Mouse (Mus musculus) stomach, postnatal 0 days (tissue): ENCODE data around the gene Pcgf1. TPM values are rescaled to one million over a fixed set of nuclear protein-coding genes. Genes with fewer than 3 reads are reported as not detected.

Source experiments
- ATAC-seq: fragments of 200-750 bp; cut with Nextera tagmentation; 2 replicates; pipeline ENCODE4 v1.8.0; 2017; ENCODE audit not compliant: low FRiP score, low TSS enrichment
- DNase-seq: peaks from one replicate; pipeline ENCODE4 v3.0.0-alpha.2; 2016; ENCODE audit warnings: low spot score
- H3K27ac ChIP-seq: fragments of 300-500 bp; sonication (generic); replicated peaks from 2 replicates; pipeline ENCODE4 v1.5.1; 2014; ENCODE audit warnings: mild to moderate bottlenecking, control low read depth
- H3K27me3 ChIP-seq: fragments of 300-500 bp; sonication (generic); 2 replicates; pipeline ENCODE4 v1.6.1; 2014; ENCODE audit warnings: low read length; ENCODE audit not compliant: control insufficient read depth, insufficient read depth
- H3K36me3 ChIP-seq: fragments of 300-500 bp; sonication (generic); 2 replicates; pipeline ENCODE4 v1.6.1; 2014; ENCODE audit warnings: low read length, mixed read lengths; ENCODE audit not compliant: control insufficient read depth, insufficient read depth
- H3K4me1 ChIP-seq: fragments of 300-500 bp; sonication (generic); replicated peaks from 2 replicates; pipeline ENCODE4 v1.6.1; 2014; ENCODE audit warnings: antibody characterized with exemption; ENCODE audit not compliant: control insufficient read depth, insufficient read depth
- H3K4me2 ChIP-seq: fragments of 300-500 bp; sonication (generic); replicated peaks from 2 replicates; pipeline ENCODE4 v1.6.1; 2014; ENCODE audit warnings: low read depth, mild to moderate bottlenecking, control low read depth, moderate library complexity
- H3K4me3 ChIP-seq: fragments of 300-500 bp; sonication (generic); 2 replicates; pipeline ENCODE4 v1.5.1; 2014; ENCODE audit warnings: low read depth, low read length, control low read depth
- H3K9ac ChIP-seq: fragments of 300-500 bp; sonication (generic); 2 replicates; pipeline ENCODE4 v1.6.1; 2014; ENCODE audit warnings: mild to moderate bottlenecking, low read length, control low read depth, mixed read lengths
- H3K9me3 ChIP-seq: fragments of 300-500 bp; sonication (generic); 2 replicates; pipeline ENCODE4 v1.6.1; 2016; ENCODE audit warnings: low read length; ENCODE audit not compliant: control insufficient read depth
- CTCF ChIP-seq: IDR thresholded peaks from 2 replicates; pipeline ENCODE4 v1.5.1; 2016; ENCODE audit warnings: antibody characterized with exemption, low read depth, mild to moderate bottlenecking, moderate library complexity
- EP300 ChIP-seq: optimal IDR thresholded peaks from 2 replicates; pipeline ENCODE3; 2016; ENCODE audit warnings: antibody characterized with exemption
- WGBS: fragments of 180-500 bp; shearing (Covaris S2); extraction: QIAGEN DNeasy Blood & Tissue Kit; methylation state at CpG from one replicate; pipeline ENCODE4 v1.1.7; 2014; 5-methylcytosine and 5-hydroxymethylcytosine counted together
- polyA plus RNA-seq: library from polyadenylated mRNA; unstranded; fragments of >200 nt; fragmentation: Nextera tagmentation; extraction: Ambion mirVana; gene quantifications from 2 replicates; pipeline ENCODE4 v1.2.1, GENCODE M21; 2015

The Pcgf1 gene
- polyA plus RNA-seq = 13.1 and 14.0 TPM in 2 replicates

DNA sequence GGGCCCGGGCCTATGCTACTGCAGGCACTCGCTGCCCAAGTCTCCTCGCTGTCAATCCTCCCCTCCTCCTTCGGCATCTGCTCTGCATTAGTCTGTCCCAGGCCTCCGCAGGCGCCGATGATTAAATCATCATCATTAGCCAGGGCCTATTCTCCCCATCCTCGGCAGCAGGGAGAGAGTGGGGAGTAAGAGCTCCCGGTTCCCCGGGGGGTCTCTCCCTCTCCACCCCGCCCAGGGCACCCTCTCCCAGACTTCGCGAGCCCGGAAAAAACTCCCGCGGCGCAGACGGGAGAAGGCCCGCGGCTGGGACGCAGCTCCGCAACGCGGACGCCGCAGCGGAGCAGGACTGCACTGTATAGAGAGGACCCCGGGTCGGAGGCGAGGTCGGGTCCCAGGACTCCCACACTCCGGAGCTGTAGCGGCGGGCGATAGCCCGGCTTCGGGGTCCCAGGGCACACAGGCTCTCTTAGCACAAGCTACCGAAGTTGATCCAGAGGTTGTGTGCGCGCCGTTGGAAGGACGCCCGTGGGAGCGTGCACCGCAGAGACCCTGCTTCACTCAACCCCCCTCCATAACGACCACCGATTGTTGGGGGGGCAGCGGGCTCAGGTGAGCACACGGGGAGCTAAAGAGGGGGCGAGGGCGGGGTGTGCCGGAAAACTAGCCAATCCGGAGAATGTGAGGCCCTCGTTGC lies at the start of gene Pcgf1:
Gene Pcgf1, plus strand, starts transcription at position 240 of the 694 bp plus-strand sequence.
- under 1% methylated on average over 54 of the region's 54 CpGs for WGBS
- Histone ChIP-seq H3K9me3 (no peaks in the 10 kb centered on the region), H3K27me3 (peaks cover 6% of the 10 kb centered on the region; the same call in 1 of the 2 replicates), H3K9ac (peak within 1 kb of the TSS; percentile 79), H3K27ac (peak within 1 kb of the TSS; percentile 83; the same call in 1 of the 2 replicates), H3K36me3 (0 out of 2 replicates have a peak, but pooled peaks cover 3% of the 10 kb centered on the region), H3K4me3 (peak within 1 kb of the TSS; percentile 77), H3K4me1 (no peaks in the 10 kb centered on the region), H3K4me2 (peak within 1 kb of the TSS; percentile 98)
- TF ChIP-seq EP300 (no peak), CTCF (no peak)
- DNase-seq = peak; percentile 58
- peak; percentile 51 for ATAC-seq

DNA sequence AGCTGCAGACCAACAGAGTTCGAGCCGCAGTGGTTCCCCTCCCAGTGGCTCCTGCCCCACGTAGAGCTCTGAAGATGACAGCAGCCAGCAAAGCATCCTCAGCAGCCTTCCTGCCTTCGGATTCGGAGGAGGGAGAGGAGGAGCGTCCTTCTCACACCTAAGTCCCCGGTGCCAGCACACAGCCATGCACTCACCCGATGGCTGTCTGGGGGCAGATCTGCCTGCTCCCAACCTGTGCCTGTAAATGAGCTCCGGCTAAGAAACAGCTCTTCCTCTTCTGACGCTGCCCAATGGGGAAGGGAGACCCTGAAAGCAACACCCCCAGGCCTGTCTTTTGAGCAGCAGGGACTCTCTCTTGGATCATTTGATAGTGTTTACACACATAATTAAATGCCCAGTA lies 47.9 kb upstream of the Pcgf1 start:
- no peak for DNase-seq
- no peak overlapping the region for H3K27ac ChIP-seq
- ATAC-seq = no peak
- no peak overlapping the region for H3K4me2 ChIP-seq
- no peak for TF ChIP-seq EP300
- TF ChIP-seq CTCF = no peak
- no peaks in the 10 kb centered on the region for H3K36me3 ChIP-seq
- H3K9me3 ChIP-seq = no peaks in the 10 kb centered on the region
- H3K4me1 ChIP-seq = no peaks in the 10 kb centered on the region
- H3K4me3 ChIP-seq = no peak overlapping the region
- 52% methylated on average over 10 of the region's 10 CpGs for WGBS
- H3K27me3 ChIP-seq = no peaks in the 10 kb centered on the region
- H3K9ac ChIP-seq = no peak overlapping the region

DNA sequence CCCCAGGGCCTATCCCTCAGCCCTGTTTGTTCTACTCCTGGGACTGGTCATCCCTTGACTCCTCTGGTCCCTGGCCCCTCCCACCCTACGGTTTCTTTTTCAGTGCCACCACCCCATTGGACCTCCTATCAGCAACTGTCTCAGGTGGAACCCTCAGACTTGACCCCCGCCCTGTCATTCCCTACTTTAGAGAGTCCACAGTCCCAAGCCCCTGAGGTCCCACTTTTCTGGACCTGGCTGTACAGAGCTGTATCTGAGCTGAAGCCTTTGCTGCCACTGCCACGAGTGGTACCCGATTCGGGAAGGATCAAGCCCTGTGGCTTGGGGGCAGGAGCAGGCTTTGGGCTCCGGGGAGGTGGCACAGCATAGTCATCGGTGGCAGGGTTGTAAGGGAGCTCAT lies 46.6 kb upstream of the Pcgf1 start:
- TF ChIP-seq EP300 (no peak), CTCF (no peak)
- 83% methylated on average over 7 of the region's 7 CpGs for WGBS
- no peak for DNase-seq

DNA sequence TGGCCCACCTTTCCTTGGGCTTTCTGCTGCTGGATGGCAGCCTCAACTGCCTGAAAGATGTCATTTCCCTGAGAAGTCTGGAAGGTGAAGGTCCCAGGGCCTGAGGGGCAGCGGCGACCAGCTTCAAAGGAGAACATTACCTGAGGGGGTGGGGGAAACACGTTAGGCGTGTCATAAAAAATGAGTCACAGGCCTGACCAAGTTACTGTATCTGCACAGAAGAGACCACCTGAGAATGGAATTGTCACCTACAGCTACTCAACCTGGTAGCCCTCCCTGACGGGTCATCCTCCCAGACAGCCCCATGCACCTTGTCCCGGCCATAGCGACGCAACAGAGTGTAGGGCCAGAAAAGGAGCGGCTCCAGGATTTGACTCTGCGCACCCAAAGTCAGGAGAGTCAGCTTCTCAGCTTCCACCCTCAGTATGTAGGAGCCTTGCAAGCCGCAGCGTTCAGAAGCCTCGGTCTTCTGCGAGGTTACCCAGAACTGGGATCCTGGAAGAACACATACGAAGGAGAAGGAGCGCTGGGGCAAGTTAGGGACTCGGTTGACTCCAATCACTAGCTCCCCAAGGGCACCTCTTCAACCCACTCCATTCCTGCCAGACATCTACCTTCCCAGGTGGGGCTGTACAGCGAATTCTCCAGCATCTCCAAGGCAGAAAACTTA lies 45.6 kb upstream of the Pcgf1 start:
- no peaks in the 10 kb centered on the region for H3K9me3 ChIP-seq
- H3K27ac ChIP-seq = no peak overlapping the region
- no peak for ATAC-seq
- TF ChIP-seq EP300 (no peak), CTCF (no peak)
- H3K4me3 ChIP-seq = peak overlapping the region; percentile 65
- peak overlapping the region; percentile 68 for H3K9ac ChIP-seq
- no peaks in the 10 kb centered on the region for H3K36me3 ChIP-seq
- no peak for DNase-seq
- WGBS = 53% methylated on average over 18 of the region's 18 CpGs
- no peaks in the 10 kb centered on the region for H3K4me1 ChIP-seq
- H3K4me2 ChIP-seq = peak overlapping the region; percentile 80
- H3K27me3 ChIP-seq = no peaks in the 10 kb centered on the region

More for the DNA sequence above, 46.6 kb upstream of the Pcgf1 start:
- Histone ChIP-seq H3K36me3 (no peaks in the 10 kb centered on the region), H3K27ac (no peak overlapping the region), H3K4me2 (no peak overlapping the region), H3K4me1 (no peaks in the 10 kb centered on the region), H3K9ac (no peak overlapping the region), H3K27me3 (no peaks in the 10 kb centered on the region), H3K4me3 (no peak overlapping the region), H3K9me3 (no peaks in the 10 kb centered on the region)
- ATAC-seq = no peak

DNA sequence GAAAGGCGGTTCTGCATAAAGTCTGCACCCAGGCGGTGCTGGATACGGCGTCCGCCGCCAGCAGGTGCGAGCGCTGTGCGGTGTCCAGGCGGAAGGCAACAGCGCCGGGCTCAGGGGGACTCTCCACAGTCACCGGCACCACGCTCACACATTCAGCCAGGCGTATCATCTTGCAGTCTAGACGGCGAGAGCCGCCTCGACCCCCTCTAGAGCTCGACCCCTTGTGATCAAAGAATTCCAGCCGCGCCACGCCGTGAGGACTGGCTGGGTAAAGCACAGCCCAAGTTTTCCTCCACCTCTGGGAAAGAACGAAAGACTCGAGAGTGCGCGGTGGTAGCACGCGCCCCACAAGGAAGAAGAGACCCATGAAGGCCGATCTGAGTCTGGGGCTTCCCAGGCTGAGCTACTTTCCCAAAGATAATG lies 44.9 kb upstream of the Pcgf1 start:
- TF ChIP-seq CTCF (peak; percentile 49; the same call in 1 of the 2 replicates), EP300 (no peak)
- peak overlapping the region; percentile 68 for H3K9ac ChIP-seq
- no peaks in the 10 kb centered on the region for H3K9me3 ChIP-seq
- peak overlapping the region; percentile 80 for H3K4me2 ChIP-seq
- DNase-seq (peak; percentile 68), ATAC-seq (peak; percentile 51)
- under 1% methylated on average over 31 of the region's 31 CpGs for WGBS
- H3K36me3 ChIP-seq = no peaks in the 10 kb centered on the region
- H3K4me1 ChIP-seq = no peaks in the 10 kb centered on the region
- peak overlapping the region; percentile 65 for H3K4me3 ChIP-seq
- no peaks in the 10 kb centered on the region for H3K27me3 ChIP-seq
- H3K27ac ChIP-seq = peak overlapping the region; percentile 82
